Mouse (Mus musculus): Measurements from ENCODE around the gene Vtn. TPM values are rescaled to one million over a fixed set of nuclear protein-coding genes. Genes with fewer than 3 reads are reported as not detected.
"Not testable (repeated sequence)": the region's sequence is repeated elsewhere in the genome, so short reads cannot be mapped to it uniquely, and the experiment has no call there.

Vtn gene
- total RNA-seq, 2 experiments from 2014 or later = 23.4 to 28.4 TPM

DNA sequence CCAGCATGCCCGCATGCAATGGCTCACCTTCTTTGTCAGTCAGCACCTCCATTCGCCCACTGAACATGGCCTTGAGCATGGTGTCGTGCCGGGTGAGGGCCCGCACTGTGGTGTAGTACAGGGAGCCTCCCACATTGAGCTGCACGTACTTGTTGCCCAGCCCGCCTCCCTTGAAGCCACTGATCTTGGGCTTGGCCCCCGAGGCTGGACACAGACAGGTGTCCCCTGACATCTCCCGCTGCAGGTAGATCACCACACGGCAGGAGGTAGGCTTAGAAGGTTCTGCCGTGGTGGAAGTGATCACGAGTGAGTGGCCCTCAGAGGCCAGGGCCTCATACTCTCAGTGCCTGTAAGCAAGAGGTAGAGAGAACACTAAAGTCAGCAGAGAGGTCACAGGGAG is 31.1 kb downstream of the Vtn start:
- no peak for DNase-seq
- intact Hi-C loops (cut with DNase I) = no loop called here

DNA sequence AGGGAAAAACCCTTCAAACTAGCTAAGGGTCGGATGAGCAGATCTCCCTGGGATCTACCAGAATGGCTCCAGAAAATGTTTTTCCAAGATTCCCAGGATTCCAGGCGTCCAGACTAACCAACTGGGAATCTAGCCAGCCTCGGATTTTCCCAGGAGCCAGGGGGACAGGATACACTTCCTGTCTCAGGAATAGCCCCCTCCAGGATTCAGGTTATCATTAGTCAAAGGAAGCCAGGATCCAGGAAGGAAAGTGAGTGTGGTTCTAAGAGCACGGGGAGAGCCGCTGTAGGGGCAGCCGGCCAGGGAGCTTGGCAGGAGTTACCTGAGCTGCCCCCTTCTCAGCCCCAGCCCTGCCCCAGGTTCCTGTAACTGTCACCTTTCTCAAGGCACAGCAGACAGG is 32.2 kb downstream of the Vtn start:
- intact Hi-C loops (cut with DNase I) = no loop called here
- peak; percentile 75 to 76 for DNase-seq

DNA sequence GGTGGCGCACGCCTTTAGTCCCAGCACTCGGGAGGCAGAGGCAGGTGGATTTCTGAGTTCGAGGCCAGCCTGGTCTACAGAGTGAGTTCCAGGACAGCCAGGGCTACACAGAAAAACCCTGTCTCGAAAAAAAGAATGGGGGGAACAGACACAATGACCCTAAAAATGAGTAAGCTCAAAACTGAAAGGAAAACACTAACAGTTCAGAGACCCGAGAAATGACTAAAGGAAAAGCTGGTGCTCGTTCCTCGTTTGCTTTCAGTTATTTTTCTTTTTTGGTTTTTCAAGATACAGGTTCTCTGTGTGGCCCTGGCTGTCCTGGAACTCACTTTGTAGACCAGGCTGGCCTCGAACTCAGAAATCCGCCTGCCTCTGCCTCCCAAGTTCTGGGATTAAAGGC is 32.6 kb downstream of the Vtn start:
- DNase-seq; intact Hi-C loops (cut with DNase I): not testable (repeated sequence)

DNA sequence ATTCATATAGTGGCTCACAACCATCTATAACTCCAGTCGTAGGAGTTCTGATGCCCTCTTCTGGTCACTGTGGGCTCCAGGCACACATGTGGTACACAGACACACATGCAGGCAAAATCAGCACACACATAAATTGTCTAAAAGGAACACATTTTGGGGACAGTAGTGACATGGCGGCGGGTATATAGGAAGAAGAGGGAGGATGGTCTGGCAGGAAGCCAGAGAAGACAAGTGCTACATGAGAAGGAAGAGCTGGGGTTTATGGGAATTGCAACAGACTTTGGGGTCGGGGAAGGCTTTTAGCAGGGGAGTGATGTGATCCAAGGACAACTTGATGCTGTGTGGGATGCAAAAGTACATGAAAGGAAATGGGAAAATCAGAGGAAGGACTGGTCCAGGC is 35.6 kb downstream of the Vtn start:
- DNase-seq = no peak
- intact Hi-C loops (cut with DNase I) = no loop called here

DNA sequence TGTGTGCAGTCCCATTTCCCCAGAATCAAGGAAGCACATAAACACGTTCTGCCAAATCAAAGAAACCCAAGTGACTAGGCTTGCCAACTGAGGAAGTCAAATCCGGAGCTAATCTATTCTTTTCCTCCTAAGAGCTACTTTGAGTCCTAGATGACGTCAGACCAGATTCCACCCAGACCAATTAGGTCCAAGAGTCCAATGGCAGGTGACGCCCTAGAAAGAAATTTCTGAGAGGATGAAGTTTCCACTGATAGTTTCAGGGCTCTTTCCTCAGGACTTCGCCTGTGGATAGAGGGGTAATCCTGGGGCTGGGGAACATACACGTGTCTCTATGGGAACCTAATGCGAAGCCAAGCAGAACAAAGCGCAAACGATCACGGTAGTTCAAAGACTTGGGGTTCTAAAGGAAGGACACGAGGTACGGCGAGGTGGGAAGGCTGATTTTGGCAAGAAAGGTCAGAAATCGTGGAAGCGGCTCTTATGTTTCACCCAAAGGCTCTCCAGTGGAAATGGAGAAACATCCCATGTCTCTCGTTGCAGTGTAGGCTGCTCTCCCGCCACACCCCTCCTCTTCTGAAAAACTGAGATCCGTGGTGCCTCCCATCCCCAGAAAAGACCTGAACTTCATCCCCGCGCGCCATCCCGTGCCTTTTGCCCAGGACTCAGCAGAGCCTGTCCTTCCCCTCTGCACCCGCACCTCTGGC is 36.6 kb downstream of the Vtn start:
- DNase-seq = peak; percentile 66 to 69
- intact Hi-C loops (cut with DNase I) = no loop called here

DNA sequence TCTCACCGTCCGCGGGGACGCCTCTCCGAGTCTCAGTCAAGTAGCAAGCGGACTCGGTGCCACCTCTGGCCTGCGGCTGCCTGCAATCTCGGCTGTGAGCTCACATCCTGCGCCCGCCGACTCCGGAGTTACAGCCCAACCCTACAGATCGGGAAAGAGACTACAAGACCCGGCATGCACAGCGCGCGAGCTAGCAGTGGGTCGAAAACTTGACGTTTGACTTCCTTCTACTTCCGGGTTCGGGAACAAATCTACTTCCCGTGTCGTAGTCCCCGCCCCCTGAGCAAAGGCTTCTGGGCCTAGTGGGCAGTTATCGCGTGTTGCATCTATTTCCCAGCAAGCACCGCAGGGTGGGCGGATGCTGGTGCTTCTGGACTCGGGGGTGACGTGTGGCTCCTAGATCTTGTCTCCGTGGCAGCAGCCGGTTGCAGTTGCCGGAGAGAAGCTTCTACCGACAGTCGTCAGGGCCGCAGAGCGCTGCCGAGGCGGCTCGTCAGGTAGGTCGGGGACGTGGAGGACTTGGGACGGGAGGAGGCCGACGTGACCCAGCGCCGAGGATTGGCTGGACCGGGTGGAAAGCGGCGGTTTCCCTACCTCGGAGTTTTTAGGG is 37.3 kb downstream of the Vtn start, which contains the start of the genes Tnfaip1 and Ift20:
Gene Tnfaip1, minus strand, starts transcription at position 253 of the 610 bp plus-strand sequence.
Gene Ift20, plus strand, starts transcription at position 282 of the 610 bp plus-strand sequence.
- intact Hi-C loops (cut with DNase I) = no loop called here
- peak; percentile 99 for DNase-seq

DNA sequence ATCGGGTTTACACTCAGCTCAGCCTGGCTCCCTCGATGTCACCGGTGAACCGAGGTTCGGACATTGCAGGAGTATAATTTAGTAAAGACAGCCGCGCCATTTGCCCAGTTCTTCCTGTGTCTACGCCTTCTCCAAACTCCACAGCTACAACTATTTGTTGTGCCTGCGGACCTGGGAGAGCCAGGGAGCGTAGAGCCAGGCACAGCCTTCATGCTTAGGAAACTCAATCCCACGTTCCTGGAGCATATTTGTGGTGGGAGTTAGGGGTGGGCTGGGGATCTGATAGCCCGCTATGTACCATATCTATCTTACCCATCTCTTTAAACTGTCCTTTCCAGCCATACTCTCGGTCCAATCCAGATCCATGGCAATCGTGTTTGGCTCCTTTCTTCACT is 37.8 kb downstream of the Vtn start:
- no peak for DNase-seq
- intact Hi-C loops (cut with DNase I) = no loop called here

DNA sequence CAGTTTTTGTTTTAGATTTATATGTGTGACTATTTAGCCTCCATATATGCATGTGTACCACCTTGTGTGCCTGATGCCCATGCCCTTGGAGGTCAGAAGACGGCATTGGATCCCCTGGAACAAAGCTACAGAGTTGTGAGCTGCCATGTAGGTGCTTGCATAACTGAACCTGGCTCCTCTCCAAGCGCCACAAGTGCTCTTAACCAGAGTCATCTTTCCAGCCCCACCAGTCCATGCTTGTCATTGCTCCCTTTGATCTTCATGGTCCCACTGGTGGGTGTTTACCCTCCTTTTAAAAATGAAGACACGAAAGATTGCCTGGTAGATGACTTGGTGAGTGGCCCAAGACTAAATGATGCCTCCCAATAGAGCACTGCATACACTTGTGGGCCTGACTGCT is 41.5 kb downstream of the Vtn start:
- intact Hi-C loops (cut with DNase I) = no loop called here

DNA sequence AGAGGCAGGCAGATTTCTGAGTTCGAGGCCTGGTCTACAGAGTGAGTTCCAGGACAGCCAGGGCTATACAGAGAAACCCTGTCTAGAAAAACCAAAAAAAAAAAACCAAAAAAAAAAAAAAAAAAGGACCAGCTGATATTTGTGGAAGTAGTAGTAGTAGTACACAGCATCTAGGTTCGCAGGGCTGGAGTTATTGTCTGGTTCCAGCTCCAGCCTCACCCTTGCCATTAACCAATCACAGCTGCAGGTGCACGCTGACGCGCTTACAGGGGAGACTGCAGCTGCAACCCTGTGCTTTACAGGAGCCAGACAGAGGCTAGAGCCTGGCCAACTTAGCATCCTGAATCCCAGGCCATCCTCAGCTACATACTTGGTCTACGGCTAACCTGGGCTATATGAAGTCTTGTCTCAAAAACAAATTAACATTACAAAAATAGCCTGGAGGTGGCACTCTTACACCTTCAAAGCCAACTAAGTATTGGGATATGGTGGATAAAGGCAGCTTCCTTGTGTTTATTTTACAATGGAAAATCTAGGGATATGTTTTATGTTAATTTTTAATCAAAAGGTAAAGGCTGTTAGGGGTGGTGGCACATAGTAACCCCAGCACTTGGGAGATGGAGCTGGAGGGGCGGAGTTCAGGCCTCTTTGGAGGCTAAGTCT is 45.7 kb downstream of the Vtn start:
- intact Hi-C loops (cut with DNase I) = no loop called here
- DNase-seq = no peak

More for the DNA sequence above, 41.5 kb downstream of the Vtn start:
- DNase-seq = no peak

DNA sequence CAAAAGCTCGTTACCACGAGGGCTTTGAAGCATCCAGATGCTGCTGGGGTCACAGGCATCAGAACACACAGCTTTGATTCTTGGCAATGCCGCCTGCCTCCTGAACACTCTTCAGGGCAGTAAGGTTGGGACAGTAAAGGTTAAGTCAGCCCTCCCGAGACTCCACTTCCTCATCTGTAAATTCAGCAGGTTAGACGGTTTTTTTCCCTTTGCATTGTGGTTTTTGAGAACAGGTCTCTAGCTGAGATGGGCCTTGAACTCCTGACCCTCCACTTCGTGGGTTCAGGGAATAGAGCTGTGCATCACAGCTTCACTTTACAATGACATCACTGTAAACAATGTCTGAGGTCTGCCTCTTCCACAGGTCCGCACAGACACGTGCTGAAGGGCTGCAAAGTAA is 46.3 kb downstream of the Vtn start:
- intact Hi-C loops (cut with DNase I) = no loop called here
- DNase-seq = no peak

DNA sequence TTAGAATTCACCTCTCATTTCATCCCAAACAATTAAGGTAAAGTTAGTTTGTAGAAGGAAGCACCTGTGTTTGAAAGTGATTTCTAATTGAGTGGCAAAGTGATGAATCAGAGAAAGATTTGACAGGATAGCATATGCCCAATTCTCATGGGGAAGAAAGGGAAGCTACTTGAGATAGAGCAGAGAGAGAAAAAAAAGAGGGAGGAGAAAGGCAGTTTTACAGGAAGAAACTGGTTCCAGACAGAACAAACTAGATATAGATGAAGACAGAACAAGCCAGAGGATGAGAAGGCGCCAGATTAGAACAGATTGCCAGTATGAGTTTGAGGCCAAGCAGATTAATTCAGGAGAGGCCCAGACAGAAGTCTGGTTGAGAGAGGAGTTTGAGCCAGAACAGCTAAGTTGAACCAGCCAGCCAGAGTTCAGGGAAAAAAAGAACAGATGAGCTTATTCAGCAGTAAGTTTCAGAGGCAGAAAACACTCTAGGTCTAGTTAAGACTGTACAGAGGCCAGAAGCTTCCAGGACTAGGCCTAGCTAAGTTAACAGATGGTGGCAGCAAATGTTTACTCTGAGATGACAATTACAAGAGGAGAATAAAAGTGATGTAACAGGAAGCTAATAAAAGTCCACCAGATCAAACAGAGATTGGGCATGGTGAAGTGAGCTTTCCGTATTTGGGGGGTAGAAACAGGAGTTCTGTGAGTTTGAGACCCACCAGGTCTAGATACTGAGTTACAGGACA is 49.0 kb downstream of the Vtn start:
- intact Hi-C loops (cut with DNase I) = no loop called here
- DNase-seq = no peak

DNA sequence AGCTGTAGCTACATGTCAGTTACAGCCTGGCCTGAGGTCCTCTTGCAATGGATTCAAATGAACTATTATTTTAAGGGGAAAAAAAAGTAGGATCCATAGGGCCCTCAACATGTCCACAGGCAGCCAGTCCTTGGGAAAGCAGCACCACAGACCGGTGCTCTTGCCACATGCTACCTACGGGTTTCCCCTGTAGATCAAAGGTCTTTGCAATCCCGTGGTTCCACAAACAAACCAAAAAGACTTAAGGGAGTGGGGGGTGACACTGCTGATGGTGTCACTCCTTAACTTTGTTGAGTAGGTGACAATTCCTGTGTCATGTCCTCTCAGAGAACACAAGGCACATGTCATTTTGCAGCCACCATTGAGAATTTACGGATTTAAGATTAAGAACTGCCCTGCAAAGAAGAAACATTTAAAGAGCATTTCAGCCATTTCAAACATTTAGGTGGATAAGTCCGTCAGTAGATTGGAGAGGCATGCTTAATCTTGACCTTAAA is 50.6 kb downstream of the Vtn start:
- intact Hi-C loops (cut with DNase I) = no loop called here
- no peak for DNase-seq

DNA sequence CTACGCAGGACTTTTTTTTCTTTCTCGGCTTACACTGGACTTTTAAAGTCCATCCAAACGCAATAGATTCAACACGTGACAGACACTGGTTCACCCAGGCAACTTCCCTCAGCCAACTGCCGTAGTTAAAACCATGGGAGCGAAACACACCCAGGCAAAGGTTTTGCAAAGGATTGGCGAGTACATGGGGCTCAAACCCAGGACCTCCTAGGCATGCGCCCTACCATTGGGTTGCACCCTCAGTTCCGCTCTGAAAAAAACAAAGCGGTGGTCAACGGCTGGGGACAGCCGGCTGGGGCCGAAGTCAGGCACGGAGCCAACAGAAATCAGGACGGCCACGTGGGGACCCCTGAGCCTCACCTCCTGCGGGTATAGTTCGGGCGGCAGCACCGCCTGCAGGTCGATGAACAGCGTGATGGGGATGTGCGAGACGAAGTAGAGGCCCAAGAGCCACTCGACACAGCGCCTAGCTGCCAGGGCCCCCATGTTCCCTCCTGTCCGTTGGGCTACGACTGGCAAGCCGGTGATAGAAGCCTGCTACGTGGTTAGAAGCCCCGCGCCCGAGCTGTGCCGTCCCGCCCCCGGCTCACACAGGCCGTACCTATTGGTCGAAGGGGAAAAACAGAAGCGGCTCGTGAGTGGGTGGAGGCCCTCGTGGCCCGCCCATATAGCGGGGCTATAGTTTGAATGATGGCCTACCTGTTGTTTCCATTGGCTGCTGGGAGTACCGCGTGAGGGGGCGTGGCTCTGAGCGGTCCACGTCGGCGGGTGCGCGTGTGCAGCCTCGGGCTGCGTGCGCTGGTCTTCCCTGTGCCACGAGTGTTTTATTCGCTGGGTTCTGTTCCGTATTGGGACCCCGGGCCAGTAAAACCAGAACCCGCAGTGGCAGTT is 51.5 kb downstream of the Vtn start, which contains the start of gene Tmem97:
Gene Tmem97, minus strand, starts transcription at position 610 of the 891 bp plus-strand sequence.
- intact Hi-C loops (cut with DNase I) = no loop called here
- DNase-seq = peak; percentile 97

DNA sequence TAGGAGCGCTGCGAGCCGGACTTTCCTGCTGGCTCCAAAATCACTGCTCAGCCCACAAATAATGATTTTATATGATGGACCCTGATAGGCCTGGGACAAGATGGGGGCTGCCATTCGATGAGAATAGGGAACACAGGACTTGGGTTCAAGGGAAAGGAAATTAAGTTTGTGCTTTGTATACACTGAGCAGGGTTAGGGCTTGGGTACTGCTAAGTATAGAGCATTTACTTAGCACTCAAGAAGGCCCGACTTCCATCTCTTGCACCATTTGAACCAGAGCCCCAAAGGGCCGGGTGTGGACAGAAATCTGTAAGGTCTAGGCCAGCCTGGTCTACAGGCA is 52.1 kb downstream of the Vtn start:
- no peak for DNase-seq
- intact Hi-C loops (cut with DNase I) = no loop called here

Other genes with a start within 250 kb of the Vtn start
- gene 2610507B11Rik, start 237.3 kb upstream of the Vtn start, total RNA-seq (2021) = 100 to 1,000 TPM; 180 to 190 TPM
- gene BC030499, start 208.2 kb upstream of the Vtn start, total RNA-seq (2021) = under 1 TPM; 0.57 to 0.67 TPM
- 1 to 10 TPM; 8.8 to 9.5 TPM for gene Spag5, start 197.6 kb upstream of the Vtn start, total RNA-seq (2021)
- 1 to 10 TPM in 1 of 2 experiments, under 1 TPM in 1; 0.81 to 1.1 TPM for gene Aldoc, start 176.1 kb upstream of the Vtn start, total RNA-seq (2021)
- gene Pigs, start 170.7 kb upstream of the Vtn start, total RNA-seq (2021) = 10 to 100 TPM; 26.4 to 26.8 TPM
- 10 to 100 TPM in 1 of 2 experiments, 1 to 10 TPM in 1; 9.0 to 10.1 TPM for gene Unc119, start 155.6 kb upstream of the Vtn start, total RNA-seq (2021)
- gene Foxn1, start 112.5 kb upstream of the Vtn start, total RNA-seq (2021) = not detected
- not detected for gene Slc13a2, start 76.9 kb upstream of the Vtn start, total RNA-seq (2021)
- gene Slc46a1, start 33.4 kb upstream of the Vtn start, total RNA-seq (2021) = 1 to 10 TPM; 1.5 to 2.0 TPM
- under 1 TPM; 0.22 to 0.30 TPM for gene Sarm1, start 1.3 kb upstream of the Vtn start, total RNA-seq (2021)
- not detected for gene Sebox, start 4.4 kb downstream of the Vtn start, total RNA-seq (2021)
- 10 to 100 TPM; 14.9 to 16.6 TPM for gene Tmem199, start 13.1 kb downstream of the Vtn start, total RNA-seq (2021)
- 100 to 1,000 TPM; 161 to 163 TPM for gene Poldip2, start 13.1 kb downstream of the Vtn start, total RNA-seq (2021)
- 10 to 100 TPM; 62.7 to 66.2 TPM for gene Tnfaip1, start 37.2 kb downstream of the Vtn start, total RNA-seq (2021)
- gene Ift20, start 37.3 kb downstream of the Vtn start, total RNA-seq (2021) = 10 to 100 TPM; 50.6 to 53.5 TPM
- gene Tmem97, start 51.7 kb downstream of the Vtn start, total RNA-seq (2021) = 10 to 100 TPM; 14.5 to 16.8 TPM
- gene Nlk, start 198.3 kb downstream of the Vtn start, total RNA-seq (2021) = 10 to 100 TPM; 17.2 to 18.5 TPM